Mouse (Mus musculus) neutrophil, adult 59 days (primary cell): Measurements from ENCODE around the gene Cwh43. TPM values are rescaled to one million over a fixed set of nuclear protein-coding genes. Genes with fewer than 3 reads are reported as not detected.

Experiments used
- total RNA-seq, 2 experiments: library from RNA; stranded (reverse); gene quantifications; 1 replicate in 1 of 2; 2 replicates in 1 of 2; pipeline ENCODE4 v1.2.4; 2023

Gene Cwh43
- total RNA-seq = not detected

DNA sequence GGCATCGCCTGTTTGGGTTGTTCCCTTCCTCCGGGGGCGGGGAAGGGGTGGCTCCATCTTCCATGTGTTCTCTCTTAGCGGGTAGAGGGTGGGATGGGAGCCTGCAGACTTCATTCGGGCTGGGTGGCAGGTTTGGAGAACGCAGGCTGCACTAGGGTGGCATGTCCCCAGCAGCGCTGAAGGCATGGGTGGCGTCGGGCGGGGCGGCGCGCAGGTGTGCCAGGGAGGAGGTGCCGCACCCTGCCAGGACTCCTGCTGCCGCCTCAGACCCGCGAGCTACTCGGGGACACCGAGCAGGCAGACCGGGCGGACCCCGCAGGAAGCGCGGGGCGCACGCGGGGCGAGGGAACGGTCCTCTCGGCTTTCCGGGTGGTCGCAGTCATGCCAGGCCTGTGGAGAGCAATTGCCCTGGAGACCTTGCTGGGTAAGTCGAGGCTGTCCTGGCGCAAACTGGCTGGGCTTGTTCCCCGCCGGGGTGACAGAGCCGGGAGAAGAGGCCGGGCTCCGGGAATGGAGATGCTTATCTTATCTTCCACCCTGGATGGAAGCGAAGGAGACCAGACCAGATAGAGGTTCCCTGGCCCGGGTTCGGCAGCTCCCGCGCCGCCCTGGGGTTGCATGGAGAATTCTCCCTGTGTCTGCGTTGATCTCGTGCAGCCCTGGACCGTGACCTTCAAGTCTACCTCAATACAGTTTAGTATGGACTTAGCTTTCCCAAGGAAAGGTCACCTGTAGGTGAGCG, at the start of gene Cwh43:
Gene Cwh43 (plus strand): TSS at position 95 of the 742 bp plus-strand sequence.

DNA sequence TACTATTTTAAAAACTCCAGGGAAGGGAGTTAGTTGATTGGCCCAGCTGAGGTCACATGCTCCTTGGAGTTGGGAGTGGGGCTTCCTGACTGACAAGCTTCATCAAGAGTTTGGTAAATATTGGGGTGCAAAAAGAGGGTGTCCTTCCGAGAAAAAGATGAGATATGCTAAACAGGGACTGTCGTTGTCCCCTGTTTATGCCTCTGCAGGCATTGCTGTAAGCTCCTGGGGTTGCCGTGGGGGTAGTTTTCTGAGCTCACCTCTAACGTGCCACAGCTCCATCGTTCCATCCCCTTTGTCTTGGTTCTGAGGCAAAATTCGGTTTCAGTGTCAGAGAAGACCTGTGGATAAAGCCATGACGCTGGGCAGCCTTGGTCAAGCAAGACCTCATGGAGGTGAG, 74.8 kb downstream of the Cwh43 start, which contains the start of gene Dcun1d4:
Gene Dcun1d4 (plus strand): TSS at position 301 of the 400 bp plus-strand sequence.

Other genes starting within 250 kb of the Cwh43 start
- 100 to 1,000 TPM in 1 of 2 experiments, 10 to 100 TPM in 1; 86.8 to 112 TPM for gene Fryl, start 149.5 kb upstream of the Cwh43 start, total RNA-seq
- 10 to 100 TPM; 77.3 to 81.1 TPM for gene Ociad1, start 113.3 kb upstream of the Cwh43 start, total RNA-seq
- gene Ociad2, start 65.0 kb upstream of the Cwh43 start, total RNA-seq = under 1 TPM in 1 of 2 experiments, not detected in 1; 0.20 TPM
- 1 to 10 TPM; 3.5 to 5.5 TPM for gene Dcun1d4, start 74.9 kb downstream of the Cwh43 start, total RNA-seq
- not detected for gene Lrrc66, start 226.5 kb downstream of the Cwh43 start, total RNA-seq
- gene Sgcb, start 241.7 kb downstream of the Cwh43 start, total RNA-seq = 1 to 10 TPM; 3.1 to 6.2 TPM
- not detected for gene Spata18, start 245.3 kb downstream of the Cwh43 start, total RNA-seq